Mouse (Mus musculus) CH12.LX (cell line): ENCODE measurements around the gene D630003M21Rik. TPM values are rescaled to one million over a fixed set of nuclear protein-coding genes. Genes with fewer than 3 reads are reported as not detected.

Experiments used
- DNase-seq: peaks from one replicate; pipeline ENCODE4 v3.0.0-alpha.2; 2013; ENCODE audit errors: extremely low read depth
- H3K27ac ChIP-seq: 2 replicates; pipeline ENCODE4 v1.5.1; 2012; ENCODE audit warnings: low read depth, mild to moderate bottlenecking, control low read depth, moderate library complexity; ENCODE audit not compliant: insufficient read depth
- H3K27me3 ChIP-seq: replicated peaks from 2 replicates; pipeline ENCODE3; 2012; ENCODE audit warnings: inconsistent platforms
- H3K36me3 ChIP-seq, 2 experiments: replicated peaks in 1 of 2; 2 replicates each; pipeline versions ENCODE3 to v1.6.1; 2012; ENCODE audit warnings: inconsistent platforms in 1 of 2, low read length in 1 of 2, mild to moderate bottlenecking in 1 of 2, mixed read lengths in 1 of 2, moderate library complexity in 1 of 2; ENCODE audit not compliant: control insufficient read depth in 1 of 2, insufficient read depth in 1 of 2
- H3K4me1 ChIP-seq, 2 experiments: 2 replicates each; pipeline ENCODE4 v1.6.1; 2012; ENCODE audit warnings: inconsistent platforms in 1 of 2, moderate library complexity in 1 of 2; ENCODE audit not compliant: insufficient read depth in 2 of 2, control insufficient read depth in 1 of 2
- H3K4me2 ChIP-seq: 2 replicates; pipeline ENCODE4 v1.6.1; 2012; ENCODE audit warnings: low read depth, mild to moderate bottlenecking, control low read depth; ENCODE audit not compliant: poor library complexity, insufficient read depth, severe bottlenecking
- H3K4me3 ChIP-seq, 3 experiments: fragments of 150-350 bp in 1 of 3; sonication (generic) in 1 of 3; replicated peaks in 1 of 3; 2 replicates each; pipeline versions ENCODE3 to v1.5.1; 2011 to 2012; ENCODE audit warnings: low read depth in 2 of 3, low read length in 2 of 3, mild to moderate bottlenecking in 2 of 3, moderate library complexity in 2 of 3, control low read depth in 1 of 3, improper control_type of control experiment in 1 of 3, inconsistent platforms in 1 of 3, mixed read lengths in 1 of 3; ENCODE audit not compliant: poor library complexity in 1 of 3
- H3K79me2 ChIP-seq: replicated peaks from 2 replicates; pipeline ENCODE4 v1.6.1; 2012; ENCODE audit warnings: mild to moderate bottlenecking, moderate library complexity; ENCODE audit not compliant: control insufficient read depth, poor library complexity, insufficient read depth, severe bottlenecking; ENCODE audit errors: extremely low read depth
- H3K9ac ChIP-seq: 2 replicates; pipeline ENCODE4 v1.6.1; 2012; ENCODE audit warnings: low read depth, mild to moderate bottlenecking, control low read depth, moderate library complexity; ENCODE audit not compliant: insufficient read depth
- H3K9me3 ChIP-seq: replicated peaks from 2 replicates; pipeline ENCODE3; 2012; ENCODE audit warnings: low read length, inconsistent platforms, mixed read lengths
- BHLHE40 ChIP-seq: IDR thresholded peaks from 2 replicates; pipeline ENCODE4 v1.6.1; 2011; ENCODE audit warnings: mild to moderate bottlenecking, low read depth, low read length, improper control_type of control experiment
- CTCF ChIP-seq, 2 experiments: IDR thresholded peaks in 1 of 2; conservative IDR thresholded peaks in 1 of 2; 2 replicates each; pipeline ENCODE4 v1.5.1; 2011 to 2012; ENCODE audit warnings: low read depth in 2 of 2, low read length in 2 of 2, improper control_type of control experiment in 1 of 2, inconsistent platforms in 1 of 2, mild to moderate bottlenecking in 1 of 2, moderate library complexity in 1 of 2
- E2F4 ChIP-seq: IDR thresholded peaks from 2 replicates; pipeline ENCODE4 v1.6.1; 2011; ENCODE audit warnings: low read depth, low read length, improper control_type of control experiment; ENCODE audit not compliant: insufficient replicate concordance
- EP300 ChIP-seq: IDR thresholded peaks from 2 replicates; pipeline ENCODE4 v1.6.1; 2011; ENCODE audit warnings: low read length, improper control_type of control experiment
- MAFK ChIP-seq: IDR thresholded peaks from 2 replicates; pipeline ENCODE4 v1.6.1; 2011; ENCODE audit warnings: low read length, improper control_type of control experiment; ENCODE audit not compliant: insufficient replicate concordance
- MAX ChIP-seq: IDR thresholded peaks from 2 replicates; pipeline ENCODE4 v1.6.1; 2011; ENCODE audit warnings: low read length, improper control_type of control experiment
- MAZ ChIP-seq: IDR thresholded peaks from 2 replicates; pipeline ENCODE4 v1.6.1; 2012; ENCODE audit warnings: low read depth, mild to moderate bottlenecking, inconsistent platforms, low read length, improper control_type of control experiment, moderate library complexity
- MEF2A ChIP-seq: IDR thresholded peaks from 2 replicates; pipeline ENCODE4 v1.6.1; 2014; ENCODE audit warnings: low read depth, mild to moderate bottlenecking, inconsistent platforms, low read length, improper control_type of control experiment, borderline replicate concordance
- MXI1 ChIP-seq: IDR thresholded peaks from 2 replicates; pipeline ENCODE4 v1.6.1; 2011; ENCODE audit warnings: mild to moderate bottlenecking, low read depth, low read length, improper control_type of control experiment
- MYC ChIP-seq: IDR thresholded peaks from 2 replicates; pipeline ENCODE4 v1.6.1; 2011; ENCODE audit warnings: low read depth, mild to moderate bottlenecking, improper control_type of control experiment, low read length
- NELFE ChIP-seq: IDR thresholded peaks from 2 replicates; pipeline ENCODE4 v1.6.1; 2011; ENCODE audit warnings: low read depth, low read length, improper control_type of control experiment
- NRF1 ChIP-seq: IDR thresholded peaks from 2 replicates; pipeline ENCODE4 v1.6.1; 2014; ENCODE audit warnings: low read depth, mild to moderate bottlenecking, inconsistent platforms, low read length, improper control_type of control experiment, moderate library complexity
- PAX5 ChIP-seq: IDR thresholded peaks from 2 replicates; pipeline ENCODE4 v1.6.1; 2012; ENCODE audit warnings: low read length, inconsistent platforms, mixed read lengths
- POLR2AphosphoS2 ChIP-seq: IDR thresholded peaks from 2 replicates; pipeline ENCODE4 v1.6.1; 2011; ENCODE audit warnings: low read depth, low read length, improper control_type of control experiment
- RAD21 ChIP-seq: IDR thresholded peaks from 2 replicates; pipeline ENCODE4 v1.6.1; 2011; ENCODE audit warnings: low read depth, mild to moderate bottlenecking, low read length, improper control_type of control experiment, moderate library complexity
- SMC3 ChIP-seq: IDR thresholded peaks from 2 replicates; pipeline ENCODE4 v1.6.1; 2011; ENCODE audit warnings: low read depth, low read length, improper control_type of control experiment
- TBP ChIP-seq: conservative IDR thresholded peaks from 2 replicates; pipeline ENCODE4 v1.6.1; 2011; ENCODE audit warnings: low read depth, low read length, improper control_type of control experiment
- USF2 ChIP-seq: conservative IDR thresholded peaks from 2 replicates; pipeline ENCODE4 v1.6.1; 2011; ENCODE audit warnings: low read depth, low read length, improper control_type of control experiment
- ZC3H11A ChIP-seq: IDR thresholded peaks from 2 replicates; pipeline ENCODE4 v1.6.1; 2012; ENCODE audit warnings: low read depth, mild to moderate bottlenecking, inconsistent platforms, low read length, improper control_type of control experiment
- ZMIZ1 ChIP-seq: IDR thresholded peaks from 2 replicates; pipeline ENCODE4 v1.6.1; 2012; ENCODE audit warnings: low read depth, mild to moderate bottlenecking, inconsistent platforms, low read length, improper control_type of control experiment
- dilution Hi-C: fragments of 300-500 bp; cut with MboI; formaldehyde crosslinking; loops from 2 replicates; pipeline ENCODE4 v1.14.3; 2020; ENCODE audit warnings: low sequenced_read_pairs; ENCODE audit not compliant: extremely low pct_unique_long_range_greater_than_20kb, extremely low pct_ligation_motif_present
- in situ Hi-C: fragments of 300-500 bp; cut with MboI; formaldehyde crosslinking; loops from 3 replicates; pipeline ENCODE4 v1.14.3; 2019; ENCODE audit warnings: low sequenced_read_pairs, low pct_ligation_motif_present, low pct_unique_long_range_greater_than_20kb, mixed read lengths
- polyA plus RNA-seq: library from polyadenylated mRNA; unstranded; fragments of >175 nt; gene quantifications from 2 replicates; pipeline ENCODE4 v1.2.1, GENCODE M21; 2012; ENCODE audit warnings: low read depth; ENCODE audit not compliant: insufficient read length
- total RNA-seq, 2 experiments: library from RNA; depleted of rRNA; stranded (reverse); fragments of 300-350 nt in 1 of 2; fragments of >200 nt in 1 of 2; gene quantifications; 2 replicates each; pipeline ENCODE4 v1.2.3; 2012 to 2014

The D630003M21Rik gene
- total and polyA plus RNA-seq, 3 experiments = 0.23 to 1.4 (median 0.93) TPM

DNA sequence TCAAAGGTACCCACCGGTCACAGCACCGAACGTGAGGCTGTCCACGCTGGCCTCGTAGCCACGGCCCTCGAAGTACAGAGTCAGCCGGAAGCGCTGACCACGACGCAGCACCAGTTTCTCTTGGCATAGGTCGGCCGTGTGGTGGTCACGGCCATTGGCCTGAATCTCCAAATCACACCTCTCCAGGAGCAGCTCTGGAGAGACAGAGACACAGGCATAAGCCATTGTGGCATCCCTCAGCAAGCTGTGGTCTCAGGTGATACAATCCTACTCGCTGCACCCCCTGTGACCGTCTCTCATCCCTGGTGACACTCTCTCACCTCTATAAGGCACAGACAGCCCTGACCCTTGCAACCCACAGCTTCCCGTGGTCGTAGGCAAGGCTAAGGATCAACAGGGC, 86.0 kb downstream of the D630003M21Rik start:
- peaks cover 83% of the 10 kb centered on the region for H3K27me3 ChIP-seq
- dilution Hi-C loops (no loop called here), in situ Hi-C loops (no loop called here)
- no peak for DNase-seq
- no peak overlapping the region for H3K4me2 ChIP-seq
- no peak overlapping the region for H3K9ac ChIP-seq
- H3K4me3 ChIP-seq = no peak overlapping the region
- H3K9me3 ChIP-seq = no peaks in the 10 kb centered on the region
- H3K27ac ChIP-seq = no peak overlapping the region
- no peaks in the 10 kb centered on the region for H3K36me3 ChIP-seq
- H3K79me2 ChIP-seq = no peaks in the 10 kb centered on the region
- peaks cover 3 to 12% of the 10 kb centered on the region in 2 experiments; a peak in 2 of 4 replicates for H3K4me1 ChIP-seq
- no peak for TF ChIP-seq BHLHE40
- TF ChIP-seq MYC = no peak
- TF ChIP-seq ZC3H11A = no peak
- no peak for TF ChIP-seq NELFE
- TF ChIP-seq MXI1 = no peak
- no peak for TF ChIP-seq SMC3
- no peak for TF ChIP-seq MAZ
- TF ChIP-seq MAX = no peak
- TF ChIP-seq TBP = no peak
- TF ChIP-seq E2F4 = no peak

GRCm38 (mm10) chr2:158141690-158142440, 87.2 kb downstream of the D630003M21Rik start:
- H3K79me2 ChIP-seq = no peaks in the 10 kb centered on the region
- dilution Hi-C loops = no loop called here
- no peaks in the 10 kb centered on the region for H3K36me3 ChIP-seq
- in situ Hi-C loops = no loop called here
- H3K27ac ChIP-seq = no peak overlapping the region
- no peak overlapping the region for H3K9ac ChIP-seq
- no peak overlapping the region for H3K4me2 ChIP-seq
- peaks cover 3 to 16% of the 10 kb centered on the region in 2 experiments; a peak in 2 of 4 replicates for H3K4me1 ChIP-seq
- no peak overlapping the region for H3K4me3 ChIP-seq
- H3K27me3 ChIP-seq = peaks cover 75% of the 10 kb centered on the region
- TF ChIP-seq MAFK (no peak), NRF1 (no peak), ZMIZ1 (no peak), USF2 (no peak), PAX5 (no peak), RAD21 (no peak), POLR2AphosphoS2 (no peak), EP300 (no peak), MEF2A (no peak), BHLHE40 (no peak), CTCF (conservative IDR thresholded peaks at IDR 0.05 in 1 of 2, IDR thresholded peaks at IDR 0.05 in 1 of 2; ENCODE audit: low read depth in 2 of 2, low read length in 2 of 2) (no peak), MAX (no peak)
- no peaks in the 10 kb centered on the region for H3K9me3 ChIP-seq
- no peak for DNase-seq
